Mouse (Mus musculus) retina, postnatal 1 day (tissue): Measurements from ENCODE around the gene Efna3.

Experiments
- DNase-seq: peaks from one replicate; pipeline ENCODE4 v3.0.0-alpha.2; 2012

Gene Efna3

DNA sequence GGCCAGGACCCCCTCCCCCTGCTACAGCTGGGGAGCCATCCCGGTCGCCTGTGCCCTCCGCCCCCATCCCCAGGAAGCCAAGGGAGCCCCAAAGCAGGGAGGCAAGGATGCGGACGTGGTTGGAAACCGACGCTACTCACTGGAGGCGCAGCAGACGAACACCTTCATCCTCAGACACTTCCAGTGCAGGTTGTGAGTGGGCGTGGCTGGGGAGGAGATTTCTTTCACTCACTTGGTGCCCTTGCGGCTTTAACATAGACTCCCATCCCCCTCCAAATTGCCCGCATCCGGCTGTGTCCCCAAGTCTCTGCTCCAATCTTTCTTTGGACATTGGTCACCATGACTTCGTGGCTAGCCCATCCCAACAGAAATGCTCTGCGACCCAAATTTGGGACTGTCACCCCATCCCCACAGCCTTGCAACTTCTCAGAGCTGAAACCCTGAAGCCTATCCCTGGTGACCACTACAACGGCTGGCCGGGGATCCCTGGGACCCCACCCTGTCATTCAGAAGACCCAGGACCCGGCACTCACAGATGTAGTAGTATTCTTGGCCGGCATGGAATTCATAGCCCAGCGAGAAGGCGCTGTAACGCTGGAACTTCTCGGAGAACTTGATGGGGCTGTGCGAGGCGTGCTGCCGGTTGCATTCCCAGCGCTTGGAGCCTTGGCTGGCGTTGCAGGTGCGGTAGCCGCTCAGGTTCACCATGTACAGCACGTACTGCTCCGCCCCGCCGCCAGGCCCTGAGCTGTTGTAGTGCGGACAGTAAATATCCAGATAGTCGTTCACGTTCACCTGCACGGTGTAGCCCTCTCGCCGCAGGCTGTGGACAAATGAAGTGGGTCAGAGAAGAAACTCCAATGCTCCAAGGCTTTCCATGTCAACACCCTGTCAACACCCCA lies 6.6 kb downstream of the Efna3 start:
- DNase-seq = no peak

DNA sequence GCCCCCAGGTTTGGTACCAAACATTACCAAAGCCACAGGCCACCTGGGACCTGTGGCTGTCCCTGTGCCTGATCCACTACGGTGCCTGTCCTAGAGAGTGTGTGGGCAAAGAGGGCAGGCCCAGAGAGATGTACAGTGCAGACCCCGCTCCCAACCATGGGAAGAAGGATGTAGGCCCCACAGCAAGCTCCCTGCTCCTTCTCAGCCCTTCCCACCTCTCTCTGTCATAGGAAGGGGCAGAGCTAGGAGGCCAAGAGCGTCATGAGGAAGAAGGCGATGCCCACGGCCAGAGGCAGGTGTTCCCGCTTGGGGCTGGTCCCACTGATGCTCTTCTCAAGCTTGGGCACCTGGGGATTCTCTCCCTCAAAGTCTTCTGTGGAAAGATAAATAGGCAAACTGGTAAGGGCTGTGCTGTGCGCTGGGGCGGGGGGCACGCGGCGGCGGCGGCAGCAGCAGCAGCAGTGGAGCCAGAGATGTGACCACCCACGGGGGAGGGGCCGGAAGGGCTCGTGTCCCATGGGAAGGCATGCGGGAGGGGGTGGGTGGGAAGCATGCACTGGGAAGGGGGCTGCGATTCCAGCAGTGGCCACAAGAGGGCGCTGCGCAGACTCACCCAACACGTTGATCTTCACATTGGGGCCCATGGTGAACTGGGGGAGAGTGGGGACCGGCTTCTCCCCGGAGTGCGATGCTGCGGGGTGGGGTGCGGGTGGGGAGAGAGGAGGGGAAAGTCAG lies 7.4 kb downstream of the Efna3 start:
- peak; percentile 92 for DNase-seq

DNA sequence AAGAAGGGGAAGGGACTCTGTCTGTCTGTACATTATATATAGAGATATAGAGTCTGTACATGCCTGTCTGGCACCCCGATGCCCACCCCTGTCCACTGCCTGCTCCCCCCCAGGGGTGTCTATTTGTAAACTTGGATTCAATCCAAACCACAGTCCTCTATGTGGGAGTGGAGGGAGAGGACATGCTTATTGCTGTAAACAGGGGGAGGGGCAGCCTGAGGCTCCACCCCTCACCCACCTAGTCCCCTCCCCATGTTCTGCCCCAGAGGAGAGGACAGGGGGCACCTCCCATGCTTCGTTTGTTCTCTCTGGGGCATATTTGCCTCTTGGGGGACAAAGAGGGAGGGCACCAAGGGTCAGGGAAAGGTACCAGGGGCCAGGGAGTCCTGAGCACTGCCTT lies 8.0 kb downstream of the Efna3 start:
- no peak for DNase-seq

DNA sequence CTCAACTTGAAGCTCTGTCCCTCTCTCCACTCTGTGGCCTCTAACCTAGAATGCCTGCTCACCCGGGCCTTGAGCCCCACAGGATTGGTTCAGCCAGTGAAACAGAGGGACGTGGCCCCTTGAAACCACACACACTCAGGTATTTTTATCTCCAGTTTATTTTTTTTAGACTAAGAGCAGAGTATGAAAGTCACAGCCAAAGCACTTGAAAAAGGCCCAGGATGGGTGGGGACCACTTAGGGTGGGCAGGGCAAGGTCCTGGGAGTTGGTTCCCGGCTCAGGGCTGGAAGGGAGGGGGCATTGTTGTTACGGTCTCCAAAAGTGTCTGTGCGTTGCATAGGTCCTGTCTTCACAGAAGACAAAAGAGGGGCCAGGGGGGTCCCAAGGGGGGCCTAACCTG lies 8.4 kb downstream of the Efna3 start:
- no peak for DNase-seq

DNA sequence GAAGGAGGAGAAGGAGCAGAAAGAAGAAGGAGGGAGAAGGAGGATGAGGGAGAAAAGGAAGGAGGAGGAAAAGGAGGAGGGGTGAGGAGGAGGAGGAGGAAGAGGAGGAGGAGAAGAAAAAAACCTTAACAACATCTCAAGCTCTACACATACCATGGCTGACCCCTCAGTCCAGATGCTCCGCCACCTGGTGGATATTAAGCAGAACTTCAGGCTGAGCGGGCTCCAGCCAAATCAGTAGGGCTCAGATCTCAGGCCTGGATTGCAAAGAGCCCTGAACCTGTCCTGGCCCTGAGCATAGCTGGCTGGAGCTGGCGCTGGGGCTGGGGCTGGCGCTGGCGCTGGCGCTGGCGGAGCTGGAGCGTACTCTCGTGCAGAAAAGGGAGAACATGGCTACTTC lies 14.7 kb downstream of the Efna3 start:
- peak; percentile 86 for DNase-seq

DNA sequence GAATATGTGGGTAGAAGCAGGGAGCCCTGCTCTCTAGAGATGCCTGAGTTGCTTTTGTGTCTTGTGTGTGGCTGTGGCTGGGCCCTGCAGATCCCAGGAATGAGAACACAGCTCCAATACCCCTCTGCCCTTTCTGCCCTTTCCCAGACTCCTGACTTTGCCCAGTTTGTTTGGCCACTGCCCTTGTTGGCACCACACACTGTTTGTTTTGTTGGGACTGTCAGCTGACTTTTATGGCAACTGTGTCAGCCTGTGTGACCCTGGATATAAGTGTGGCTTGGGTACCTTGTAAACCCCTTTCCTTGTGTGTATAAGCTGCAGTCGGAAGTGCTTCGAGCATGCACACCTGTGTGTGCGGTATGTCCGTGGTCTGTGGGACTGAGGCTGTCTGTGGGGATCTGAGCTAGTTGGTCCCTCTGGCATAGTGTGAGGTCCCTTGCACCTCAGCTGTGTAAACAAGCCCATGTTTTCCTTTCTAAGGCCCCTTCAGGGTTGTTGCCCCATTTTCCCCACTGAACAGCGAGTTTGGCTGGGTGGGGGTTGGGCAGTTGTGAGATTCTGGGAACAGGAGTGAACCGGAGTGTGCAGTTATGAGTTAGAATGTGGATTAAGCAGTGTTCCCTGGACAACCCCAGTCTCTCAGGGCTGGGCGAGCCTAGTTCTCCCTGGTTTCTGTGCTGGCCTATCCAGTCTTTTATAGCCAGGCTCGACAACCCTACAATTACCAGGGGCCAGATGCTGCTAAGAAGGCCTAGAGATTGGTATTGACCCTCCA lies 17.0 kb downstream of the Efna3 start:
- no peak for DNase-seq

DNA sequence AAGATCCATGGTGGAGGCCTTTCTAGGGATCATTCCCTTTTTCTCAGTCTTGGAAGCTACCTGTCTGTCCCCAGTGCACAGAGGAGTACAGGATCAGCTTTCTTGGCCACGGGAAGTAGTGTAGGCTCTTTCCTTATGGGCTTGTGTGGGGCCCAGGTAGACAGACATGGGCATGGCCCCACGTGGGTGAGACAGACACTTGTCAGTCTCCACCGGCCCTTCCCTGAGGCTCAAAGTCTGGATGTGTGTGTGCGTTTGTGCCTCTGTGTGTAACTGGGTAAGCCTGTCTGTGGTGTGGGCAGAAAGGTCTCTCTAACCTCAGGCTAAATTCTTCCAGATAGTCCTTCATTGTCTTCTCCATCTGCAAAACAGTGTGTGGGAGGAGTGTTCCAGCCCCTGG lies 17.7 kb downstream of the Efna3 start:
- no peak for DNase-seq

DNA sequence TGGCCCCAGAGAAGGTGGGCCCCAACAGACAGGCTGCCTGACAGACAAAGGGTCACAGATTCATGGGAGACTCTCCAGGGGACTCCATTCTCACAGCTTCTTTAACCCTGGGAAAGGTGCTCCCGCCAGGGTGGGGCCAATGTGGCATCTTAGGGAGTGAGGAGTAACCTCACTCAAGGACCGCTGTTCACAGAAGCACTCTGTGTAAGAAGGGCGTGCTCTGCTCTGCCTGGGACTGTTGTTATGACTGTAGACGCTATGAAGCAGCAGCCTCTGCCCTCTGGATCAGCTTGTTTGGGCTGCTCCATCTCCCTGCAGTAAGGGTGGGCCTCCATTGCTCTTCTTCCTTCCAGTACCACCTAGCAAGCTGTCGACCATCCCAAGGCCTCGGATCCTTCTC lies 18.3 kb downstream of the Efna3 start:
- DNase-seq = no peak

DNA sequence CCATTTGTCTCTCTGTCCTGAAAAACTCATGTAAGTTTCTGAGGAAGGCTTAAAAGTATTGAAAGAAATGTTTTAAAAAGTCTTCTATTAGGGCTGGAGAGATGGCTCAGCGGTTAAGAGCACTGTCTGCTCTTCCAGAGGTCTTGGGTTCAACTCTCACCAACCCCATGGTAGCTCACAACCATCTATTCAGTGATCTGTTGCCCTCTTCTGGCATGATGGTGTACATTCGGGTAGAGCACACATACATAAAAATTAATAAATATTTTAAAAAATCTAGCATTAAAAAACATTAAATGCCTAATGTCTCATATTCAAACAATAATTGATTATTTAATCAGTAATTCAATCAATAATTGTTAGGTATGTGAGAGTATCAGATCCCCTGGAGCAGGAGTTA lies 22.3 kb downstream of the Efna3 start:
- no peak for DNase-seq

DNA sequence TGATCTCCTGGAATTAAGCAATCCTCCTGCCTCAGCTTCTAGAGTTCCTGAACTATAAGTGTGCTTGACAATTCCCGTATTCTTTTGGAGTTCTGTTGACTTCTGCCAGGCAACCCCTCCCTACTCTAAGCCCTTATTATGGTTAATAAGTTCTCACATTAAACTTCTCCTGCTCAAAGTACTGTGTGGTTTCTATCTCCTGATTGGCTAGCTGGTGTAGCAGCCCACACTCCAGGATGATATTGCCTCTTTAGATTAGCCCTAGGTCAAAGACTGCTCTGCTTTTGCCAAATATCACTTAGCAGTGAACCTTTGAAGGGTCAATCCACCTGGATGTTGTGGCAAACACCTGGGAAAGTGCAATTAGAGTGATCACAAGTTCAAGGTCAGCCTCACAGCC lies 22.7 kb downstream of the Efna3 start:
- no peak for DNase-seq

DNA sequence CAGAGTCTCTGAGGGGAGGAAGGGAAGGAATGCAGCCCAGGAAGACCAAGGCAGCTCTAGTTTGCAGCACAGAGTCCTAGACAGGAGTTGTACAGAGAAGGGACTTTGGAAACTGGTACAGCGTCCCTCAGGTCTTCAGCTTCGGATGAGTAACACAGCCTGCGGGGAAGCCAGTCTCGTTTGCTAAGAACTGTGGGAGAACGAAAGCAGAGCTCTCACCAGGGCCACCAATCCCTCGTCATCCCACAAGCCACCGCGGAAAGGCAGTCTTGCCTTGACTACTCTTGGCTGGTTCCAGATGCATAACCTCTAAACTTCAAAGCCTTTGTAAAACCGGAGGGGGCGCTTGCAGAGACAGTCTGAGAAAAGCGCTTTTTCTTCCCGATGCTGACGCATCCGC lies 23.3 kb downstream of the Efna3 start:
- peak; percentile 50 for DNase-seq

DNA sequence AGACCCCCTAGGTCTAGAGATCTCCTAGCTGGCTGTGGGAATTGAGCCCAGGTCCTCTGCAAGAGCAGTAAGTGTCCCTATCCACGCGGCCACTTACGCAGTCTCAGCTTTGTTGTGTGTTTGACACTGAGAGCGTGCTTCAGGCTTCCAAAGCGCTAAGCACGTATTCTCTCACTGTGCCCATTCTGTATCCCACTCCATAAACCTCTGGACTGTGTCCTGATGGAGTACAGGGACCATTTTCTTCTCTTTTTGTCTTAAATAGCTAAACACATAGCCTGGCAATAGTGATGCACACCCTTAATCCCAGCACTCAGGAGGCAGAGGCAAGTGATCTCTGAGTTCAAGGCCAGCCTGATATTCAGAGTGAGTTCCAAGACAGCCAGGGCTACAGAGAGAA lies 23.9 kb downstream of the Efna3 start:
- DNase-seq = no peak

DNA sequence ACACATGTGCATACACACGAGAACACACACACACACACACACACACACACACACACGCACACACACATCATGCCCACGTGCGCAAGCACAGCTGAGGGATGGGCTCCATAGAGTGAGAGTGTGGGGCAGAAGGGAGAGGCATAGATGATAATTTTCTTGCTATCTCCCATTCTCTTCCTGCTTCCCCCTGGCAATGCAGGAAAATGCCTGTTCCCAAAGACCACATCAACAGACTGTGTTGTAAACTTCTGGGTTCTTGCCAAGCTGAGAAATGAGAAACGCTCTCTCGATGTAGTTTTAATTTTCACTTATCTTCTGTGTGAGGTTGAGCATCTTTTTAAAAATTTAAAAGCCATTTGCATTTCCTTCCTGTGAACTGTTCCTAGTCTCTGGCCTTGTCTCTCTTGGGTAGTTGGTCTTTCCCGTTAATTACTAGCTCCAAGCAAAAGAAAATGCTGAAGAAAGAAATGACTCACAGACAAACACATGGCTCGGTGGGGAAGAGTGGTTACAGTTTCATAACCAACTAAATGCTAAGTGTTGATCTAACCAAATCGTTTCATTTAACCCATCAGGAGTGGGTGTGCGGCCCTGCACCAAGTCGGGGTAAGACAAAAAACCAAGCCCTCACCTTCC lies 25.9 kb downstream of the Efna3 start:
- DNase-seq = no peak

DNA sequence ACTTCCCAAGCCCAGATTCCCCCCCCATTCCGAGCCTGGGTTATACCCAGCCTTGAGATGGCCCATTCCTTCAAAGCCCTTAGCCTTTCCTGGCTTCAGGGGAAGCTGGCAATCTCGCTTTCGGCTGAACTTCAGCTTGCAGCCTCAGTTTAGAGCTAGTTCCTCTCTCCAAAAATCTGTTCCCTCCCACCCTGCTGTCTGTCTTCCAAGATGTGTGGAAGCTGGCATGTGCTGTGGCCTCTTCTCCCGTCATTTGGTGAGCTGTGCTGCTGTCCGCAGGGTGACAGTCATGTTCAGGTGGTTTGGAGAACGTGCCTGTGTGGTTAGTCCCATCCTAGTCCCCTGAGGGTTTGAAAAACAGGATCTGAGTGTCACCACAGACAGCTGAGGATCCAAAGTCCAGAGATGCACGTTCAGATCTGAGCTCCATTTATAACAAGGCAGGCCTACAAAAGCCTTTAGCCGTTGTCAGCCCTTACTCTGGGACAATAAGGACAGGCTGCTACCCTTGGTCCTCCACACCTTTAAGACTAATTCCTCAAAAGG lies 27.0 kb downstream of the Efna3 start:
- DNase-seq = no peak

DNA sequence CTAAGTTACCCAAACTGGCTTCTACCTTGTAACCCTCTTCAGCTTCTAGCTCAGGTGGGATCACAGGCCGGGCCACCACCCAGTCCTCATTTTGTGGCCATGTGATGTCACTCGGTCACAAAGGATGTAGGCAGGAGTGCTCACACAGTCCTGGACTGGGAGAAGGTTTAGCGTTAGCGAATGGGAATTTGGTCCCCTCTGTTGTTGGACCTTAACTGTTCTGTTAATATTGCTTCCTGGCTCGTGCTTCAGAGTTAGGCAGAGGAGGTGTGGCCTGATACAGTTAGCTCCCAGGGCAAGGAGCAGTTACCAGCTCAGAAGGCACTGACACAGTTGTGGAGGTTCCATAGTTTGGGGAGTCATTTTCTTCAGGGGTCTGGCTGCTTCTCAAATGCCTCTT lies 28.6 kb downstream of the Efna3 start:
- no peak for DNase-seq

DNA sequence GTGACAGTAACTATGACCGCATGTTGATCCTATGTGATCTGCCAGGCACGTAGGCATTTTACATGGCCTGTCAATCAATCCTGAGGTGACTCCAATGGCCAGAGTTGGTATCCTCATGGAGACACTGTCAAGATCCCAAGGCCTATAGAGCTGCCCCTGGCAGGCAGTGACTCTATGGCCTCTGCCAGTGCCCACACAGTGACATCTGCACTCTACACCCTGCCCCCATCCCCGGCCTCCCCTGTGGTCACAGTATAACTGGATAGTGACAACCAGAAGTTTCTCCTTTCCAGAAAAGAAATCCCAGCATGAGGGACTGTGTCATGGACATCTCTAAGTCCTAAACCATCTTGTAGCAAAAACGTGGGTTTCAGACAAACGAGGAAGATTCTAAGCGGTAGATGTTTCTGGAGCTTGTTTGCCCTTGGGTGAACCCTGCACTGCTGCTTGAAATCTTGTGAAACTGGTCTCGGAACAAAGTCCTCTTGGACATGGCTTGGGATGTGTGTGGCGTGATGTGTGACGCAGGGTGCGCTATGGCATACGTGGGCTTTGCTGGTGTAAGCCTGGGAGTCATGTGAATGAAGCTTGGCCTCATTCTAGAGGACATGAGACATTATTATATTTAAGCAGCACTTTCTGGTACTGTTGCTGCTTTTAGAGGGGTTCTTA lies 29.4 kb downstream of the Efna3 start:
- DNase-seq = no peak

DNA sequence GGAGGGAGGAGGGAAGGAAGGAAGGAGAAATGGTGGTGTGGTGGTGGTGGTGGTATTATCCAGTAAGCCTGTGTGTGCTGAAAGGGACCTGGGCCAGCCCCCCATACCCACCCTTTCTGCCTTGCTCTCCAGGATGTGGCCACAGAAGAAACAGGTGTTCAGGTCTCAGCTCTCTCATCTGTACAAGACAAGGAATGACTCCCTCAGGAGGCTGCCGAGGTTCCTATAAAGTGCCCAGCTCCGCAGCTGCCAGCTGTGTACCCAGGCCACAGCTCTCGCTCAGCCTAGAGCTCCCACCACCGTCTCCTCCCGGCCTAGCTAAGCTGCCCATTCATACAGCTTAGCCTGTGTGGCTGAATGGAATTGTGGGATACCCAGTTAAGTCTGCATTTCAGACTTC lies 30.5 kb downstream of the Efna3 start:
- no peak for DNase-seq

DNA sequence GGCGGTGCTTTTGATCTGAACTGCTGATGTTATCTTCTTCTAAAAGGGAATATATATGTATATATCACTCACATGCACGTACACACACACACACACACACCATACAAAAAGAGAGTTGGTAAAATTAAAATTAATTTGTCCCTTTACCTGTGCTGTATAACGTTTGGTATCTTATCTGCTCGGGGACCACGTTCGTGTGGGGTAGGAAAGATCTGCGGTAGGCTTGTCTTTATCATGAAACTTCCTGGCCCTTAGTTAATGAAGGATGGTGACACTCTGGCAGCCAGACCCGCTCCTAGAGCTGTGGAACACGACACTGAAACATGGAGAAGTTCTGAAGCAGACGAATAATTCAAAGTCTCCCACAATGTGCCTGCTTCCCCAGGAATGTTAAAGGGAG lies 30.9 kb downstream of the Efna3 start:
- no peak for DNase-seq

DNA sequence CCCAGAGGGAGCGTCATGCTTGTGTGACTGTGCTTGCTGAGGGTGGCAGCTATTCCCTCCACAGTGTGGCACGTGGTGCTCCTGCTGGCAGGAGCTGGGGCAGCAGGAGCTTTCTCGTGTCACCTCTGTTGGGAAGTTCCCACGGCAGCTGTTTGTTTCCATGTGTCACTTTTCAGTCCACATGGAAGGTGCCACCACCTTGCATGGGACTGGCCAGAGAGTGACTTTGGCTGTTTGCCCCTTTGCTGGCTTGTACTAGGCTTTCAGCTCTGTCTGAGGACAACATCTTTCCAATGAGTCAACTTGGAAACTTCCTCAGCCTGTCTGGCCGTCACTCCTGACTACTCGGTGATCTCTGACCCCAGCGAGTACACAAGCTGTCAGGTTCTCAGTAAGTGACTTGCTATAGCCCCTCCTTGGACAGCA lies 34.2 kb downstream of the Efna3 start:
- no peak for DNase-seq

DNA sequence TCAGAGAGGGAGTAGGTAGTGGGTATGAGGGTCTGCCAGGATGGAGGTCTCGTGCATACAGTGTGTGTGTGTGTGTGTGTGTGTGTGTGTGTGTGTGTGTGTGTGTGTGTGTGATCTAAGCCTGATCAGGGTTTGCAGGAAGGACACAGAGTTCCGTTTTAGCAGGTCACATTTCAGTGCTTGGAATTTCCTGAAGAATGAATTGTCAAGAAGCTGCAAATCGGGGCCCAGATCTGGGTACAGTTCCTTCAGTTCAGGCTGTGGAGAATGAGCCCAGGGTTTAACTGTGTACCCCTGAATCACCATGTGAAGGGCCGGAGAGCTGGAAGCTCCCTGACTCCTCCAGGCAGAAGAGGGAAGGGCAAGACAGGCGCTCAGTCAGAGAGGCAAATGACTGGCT lies 35.5 kb downstream of the Efna3 start:
- DNase-seq = no peak

DNA sequence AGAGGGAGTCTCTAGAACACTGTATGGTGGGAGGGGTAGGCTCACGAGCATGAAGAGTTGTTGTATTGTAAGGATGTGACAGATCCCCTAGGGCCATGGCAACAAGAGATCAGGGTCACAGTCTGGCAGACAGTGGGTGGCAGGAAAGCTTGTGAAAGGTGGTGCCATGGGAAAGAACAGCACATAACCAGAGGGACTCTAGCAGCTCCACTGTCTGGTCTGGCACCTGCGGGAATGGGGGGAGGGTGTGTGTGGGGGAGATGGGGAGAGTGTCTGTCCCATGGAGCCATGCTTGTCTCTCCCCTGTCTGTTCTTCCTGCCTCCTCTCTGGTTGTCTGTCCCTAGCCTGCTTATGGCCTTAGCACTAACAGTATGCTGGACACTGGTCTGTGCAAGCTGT lies 37.2 kb downstream of the Efna3 start:
- DNase-seq = peak; percentile 70

DNA sequence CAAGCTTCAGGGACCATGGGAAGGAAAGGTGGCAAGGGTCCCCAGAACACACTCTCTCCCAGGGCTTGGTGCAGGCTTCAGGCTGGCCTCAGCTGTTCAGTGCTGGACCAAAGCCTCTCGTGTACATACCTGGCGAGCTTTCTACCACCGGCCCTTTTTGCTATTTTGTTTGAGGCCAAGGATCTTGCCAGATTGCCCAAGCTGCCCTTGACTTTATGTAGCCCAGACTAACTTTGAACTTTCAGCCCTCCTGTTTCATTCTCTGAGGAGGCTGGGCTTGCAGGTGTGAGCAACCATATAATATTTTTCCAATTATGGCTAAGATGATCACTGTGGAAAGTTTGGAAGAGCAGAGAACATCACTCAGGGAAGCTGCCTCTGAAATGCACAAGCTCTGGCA lies 38.5 kb downstream of the Efna3 start:
- DNase-seq = no peak
